Mouse (Mus musculus): Measurements from ENCODE around the gene Msh5.
"Not testable (repeated sequence)": the region's sequence is repeated elsewhere in the genome, so short reads cannot be mapped to it uniquely, and the experiment has no call there.

The Msh5 gene

GRCm38 (mm10) chr17:35023756-35024155 lies 22.8 kb downstream of the Msh5 start:
- DNase-seq (ENCODE audit: low spot score) = no peak

- no peak for DNase-seq (ENCODE audit: low spot score)
Measured at GRCm38 (mm10) chr17:35023221-35023620, 23.3 kb downstream of the Msh5 start.

- no peak for DNase-seq (ENCODE audit: low spot score)
Measured at GRCm38 (mm10) chr17:35022541-35023060, 23.9 kb downstream of the Msh5 start.

- DNase-seq (ENCODE audit: low spot score) = no peak
Measured at GRCm38 (mm10) chr17:35021842-35022477, 24.6 kb downstream of the Msh5 start.

GRCm38 (mm10) chr17:35021163-35021808 lies 25.3 kb downstream of the Msh5 start:
- peak; percentile 71 for DNase-seq (ENCODE audit: low spot score)

- no peak for DNase-seq (ENCODE audit: low spot score)
Measured at GRCm38 (mm10) chr17:35020551-35020950, 26.0 kb downstream of the Msh5 start.

GRCm38 (mm10) chr17:35019894-35020293 lies 26.7 kb downstream of the Msh5 start:
- no peak for DNase-seq (ENCODE audit: low spot score)

GRCm38 (mm10) chr17:35018171-35018570 lies 28.4 kb downstream of the Msh5 start:
- DNase-seq (ENCODE audit: low spot score) = no peak

GRCm38 (mm10) chr17:35017706-35018030 lies 28.9 kb downstream of the Msh5 start:
- no peak for DNase-seq (ENCODE audit: low spot score)

GRCm38 (mm10) chr17:35016791-35017705 lies 29.5 kb downstream of the Msh5 start:
- DNase-seq (ENCODE audit: low spot score) = no peak

GRCm38 (mm10) chr17:35016376-35016775 lies 30.2 kb downstream of the Msh5 start, which contains the start of gene Vwa7:
Gene Vwa7, plus strand, starts transcription at chr17:35016579.
- no peak for DNase-seq (ENCODE audit: low spot score)

- DNase-seq (ENCODE audit: low spot score) = no peak
Measured at GRCm38 (mm10) chr17:35015296-35015695, 31.2 kb downstream of the Msh5 start.

GRCm38 (mm10) chr17:35013221-35013620 lies 33.3 kb downstream of the Msh5 start:
- DNase-seq (ENCODE audit: low spot score) = no peak

GRCm38 (mm10) chr17:35012430-35012829 lies 34.1 kb downstream of the Msh5 start:
- DNase-seq (ENCODE audit: low spot score) = no peak

GRCm38 (mm10) chr17:35011440-35011839 lies 35.1 kb downstream of the Msh5 start:
- no peak for DNase-seq (ENCODE audit: low spot score)

- DNase-seq (ENCODE audit: low spot score) = no peak
Measured at GRCm38 (mm10) chr17:35009586-35009985, 37.0 kb downstream of the Msh5 start.

- no peak for DNase-seq (ENCODE audit: low spot score)
Measured at GRCm38 (mm10) chr17:35007387-35007991, 39.1 kb downstream of the Msh5 start.

GRCm38 (mm10) chr17:35005902-35006301 lies 40.6 kb downstream of the Msh5 start:
- DNase-seq (ENCODE audit: low spot score) = not testable (repeated sequence)

GRCm38 (mm10) chr17:35005158-35005557 lies 41.4 kb downstream of the Msh5 start:
- no peak for DNase-seq (ENCODE audit: low spot score)

GRCm38 (mm10) chr17:35004075-35004717 lies 42.3 kb downstream of the Msh5 start:
- DNase-seq (ENCODE audit: low spot score) = no peak

- DNase-seq (ENCODE audit: low spot score) = no peak
Measured at GRCm38 (mm10) chr17:35003022-35003838, 43.3 kb downstream of the Msh5 start.
